Mouse (Mus musculus): ENCODE measurements at regions not wholly inside any gene's neighbourhood (a gene's known extent, or its start where the extent isn't known, plus 50 kb on each side); places are given as distances from the start of the nearest gene placed in this dataset.

- DNase-seq: no peak
Measured at GRCm38 (mm10) chr12:66157630-66158292, 126.4 kb downstream of the Rpl10l start.

- no peak for DNase-seq
Measured at GRCm38 (mm10) chr12:66156980-66157629, 127.1 kb downstream of the Rpl10l start.

GRCm38 (mm10) chr12:66130909-66131308, 153.3 kb downstream of the Rpl10l start:
- no peak for DNase-seq

- no peak for DNase-seq
Measured at GRCm38 (mm10) chr12:66119565-66119964, 164.6 kb downstream of the Rpl10l start.

- DNase-seq: no peak
Measured at GRCm38 (mm10) chr12:66090806-66091447, 193.3 kb downstream of the Rpl10l start.

- DNase-seq: no peak
Measured at GRCm38 (mm10) chr12:66060326-66060725, 223.9 kb downstream of the Rpl10l start.

GRCm38 (mm10) chr12:66055206-66055605, 229.0 kb downstream of the Rpl10l start:
- no peak for DNase-seq

- no peak for DNase-seq
Measured at GRCm38 (mm10) chr12:66048936-66049335, 235.3 kb downstream of the Rpl10l start.

- peak; percentile 2 for DNase-seq
Measured at GRCm38 (mm10) chr12:66036281-66036680, 247.9 kb downstream of the Rpl10l start.

GRCm38 (mm10) chr12:66027535-66027934, 256.7 kb downstream of the Rpl10l start:
- DNase-seq: no peak

GRCm38 (mm10) chr12:66012706-66013105, 271.5 kb downstream of the Rpl10l start:
- no peak for DNase-seq
